Mouse (Mus musculus) liver, embryonic 14.5 days (tissue): Measurements from ENCODE around the gene Evi5.

ENCODE experiments used
- CTCF ChIP-seq: IDR thresholded peaks from 2 replicates; pipeline ENCODE4 v1.5.1; 2016; ENCODE audit warnings: antibody characterized with exemption, low read depth, control low read depth
- EP300 ChIP-seq: IDR thresholded peaks from 2 replicates; pipeline ENCODE4 v1.6.1; 2016; ENCODE audit warnings: antibody characterized with exemption, low read depth

DNA sequence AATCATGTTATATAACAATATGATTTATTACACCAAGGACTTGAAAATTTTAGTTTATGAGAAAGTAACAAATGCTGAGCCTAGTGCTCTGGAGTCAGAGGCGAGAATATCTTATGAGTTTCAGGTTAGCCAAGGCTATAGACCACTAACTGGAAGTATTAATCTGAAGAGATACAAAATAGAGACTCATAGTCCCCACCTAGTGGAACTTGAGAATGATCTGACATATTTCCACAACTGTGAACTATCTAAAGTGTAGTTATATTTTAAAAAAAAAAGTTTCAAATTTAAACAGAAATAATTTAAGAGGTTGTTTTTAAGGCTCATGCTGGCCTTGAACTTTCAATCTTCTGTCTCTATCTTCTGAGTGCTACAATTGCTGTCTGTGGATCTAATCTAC, 92.5 kb downstream of the Evi5 start:
- TF ChIP-seq CTCF, result no peak
- no peak for TF ChIP-seq EP300
